Mouse (Mus musculus): Measurements from ENCODE around the gene Dlx6. TPM values are rescaled to one million over a fixed set of nuclear protein-coding genes. Genes with fewer than 3 reads are reported as not detected.

Dlx6 gene
- total RNA-seq, 2 experiments from 2014 or later = not detected

Other genes with a start within 250 kb of the Dlx6 start
- gene Dlx5, start 18.8 kb downstream of the Dlx6 start, total RNA-seq (2021) = not detected
- gene Sdhaf3, start 92.7 kb downstream of the Dlx6 start, total RNA-seq (2021) = 1 to 10 TPM; 4.5 to 4.6 TPM

Measured in gastrocnemius, postnatal 25 days (tissue).